Mouse (Mus musculus): ENCODE data around the gene Kdm8. TPM values are rescaled to one million over a fixed set of nuclear protein-coding genes. Genes with fewer than 3 reads are reported as not detected.
A peak's percentile ranks its signal among the peaks of the same experiment; 100 is the strongest.

Kdm8 gene
- total RNA-seq, 2 experiments from 2014 or later = 3.3 to 3.9 TPM

GRCm38 (mm10) chr7:125499927-125500868 is 55.7 kb downstream of the Kdm8 start:
- peak in 1 of 2 experiments; percentile 21 for DNase-seq (ENCODE audit: low spot score in 2 of 2)

GRCm38 (mm10) chr7:125500879-125501278 is 56.4 kb downstream of the Kdm8 start:
- DNase-seq (ENCODE audit: low spot score in 2 of 2) = no peak

- no peak for DNase-seq (ENCODE audit: low spot score in 2 of 2)
Observed at GRCm38 (mm10) chr7:125503374-125504092, 59.1 kb downstream of the Kdm8 start.

GRCm38 (mm10) chr7:125504618-125505017 is 60.1 kb downstream of the Kdm8 start:
- DNase-seq (ENCODE audit: low spot score in 2 of 2) = no peak

GRCm38 (mm10) chr7:125505568-125505967 is 61.1 kb downstream of the Kdm8 start:
- DNase-seq (ENCODE audit: low spot score in 2 of 2) = no peak

- no peak for DNase-seq (ENCODE audit: low spot score in 2 of 2)
Observed at GRCm38 (mm10) chr7:125507279-125507678, 62.8 kb downstream of the Kdm8 start.

GRCm38 (mm10) chr7:125511432-125511831 is 67.0 kb downstream of the Kdm8 start:
- no peak for DNase-seq (ENCODE audit: low spot score in 2 of 2)

GRCm38 (mm10) chr7:125511852-125512251 is 67.4 kb downstream of the Kdm8 start:
- DNase-seq (ENCODE audit: low spot score in 2 of 2) = no peak

Other genes starting within 250 kb of the Kdm8 start
- gene Nsmce1, start 46.9 kb downstream of the Kdm8 start, total RNA-seq (2021) = 10 to 100 TPM; 25.6 to 28.9 TPM
- 1 to 10 TPM; 4.0 to 8.3 TPM for gene Il4ra, start 107.4 kb downstream of the Kdm8 start, total RNA-seq (2021)
- gene Il21r, start 158.8 kb downstream of the Kdm8 start, total RNA-seq (2021) = 1 to 10 TPM in 1 of 2 experiments, under 1 TPM in 1; 0.60 to 1.1 TPM

Measured in layer of hippocampus, postnatal 10 days (tissue).